In the genomic region with DNA sequence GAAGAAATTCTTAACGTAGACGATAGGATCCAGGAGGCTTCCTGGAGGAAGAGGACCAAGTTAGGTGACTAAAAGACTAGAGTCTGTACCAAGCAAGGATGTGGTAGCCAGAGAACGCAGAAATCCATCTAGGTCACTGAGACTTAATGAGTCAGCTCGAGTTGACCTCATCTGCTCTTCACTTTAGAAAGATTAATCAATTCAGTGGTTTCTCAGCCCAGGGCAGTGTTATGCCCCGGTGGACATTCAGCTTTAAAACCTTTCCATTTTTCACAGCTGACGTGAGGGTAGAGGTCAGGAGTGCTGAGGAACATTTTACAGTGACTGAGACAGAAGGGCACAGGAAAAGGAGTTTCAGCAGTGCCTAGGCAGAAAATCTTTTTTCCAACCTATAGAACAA, we compare ENCODE assay signal across 22 mouse cellular contexts. TPM values are rescaled to one million over a fixed set of nuclear protein-coding genes. Genes with fewer than 3 reads are reported as not detected.
A peak's percentile ranks its signal among the peaks of the same experiment; 100 is the strongest.
DNase-seq lines count a peak whose midpoint lies in the region; ATAC-seq lines count a peak whose summit lies in the region.
"Had no signal": no experiment of that assay in that cellular context is flagged by ENCODE, and none has a peak within 500 bp of the region (broad histone marks: within the 10 kb centered on the region; RNA-seq: fewer than 3 reads in every experiment).

No protein-coding gene starts in this region.

- H3K27ac ChIP-seq in forebrain, embryonic 16.5 days (ENCODE audit: low read length), result no peak overlapping the region
- H3K27ac ChIP-seq: embryonic facial prominence, embryonic 15.5 days; forebrain, embryonic 10.5 days; heart, embryonic 13.5 days; hindbrain, embryonic 15.5 days had no signal

- no peaks in the 10 kb centered on the region for H3K27me3 ChIP-seq in forebrain, embryonic 16.5 days (replicated peaks; ENCODE audit: control insufficient read depth, insufficient read depth, low read length)
- H3K27me3 ChIP-seq: embryonic facial prominence, embryonic 15.5 days; hindbrain, embryonic 15.5 days had no signal

- no peaks in the 10 kb centered on the region for H3K36me3 ChIP-seq in forebrain, embryonic 16.5 days (ENCODE audit: control insufficient read depth, insufficient read depth)
- H3K36me3 ChIP-seq: embryonic facial prominence, embryonic 15.5 days; forebrain, embryonic 10.5 days; G1E; heart, embryonic 13.5 days; hindbrain, embryonic 15.5 days had no signal

- no peak overlapping the region for H3K4me2 ChIP-seq in forebrain, embryonic 16.5 days (ENCODE audit: low read length)
- H3K4me2 ChIP-seq: embryonic facial prominence, embryonic 15.5 days; heart, embryonic 13.5 days; hindbrain, embryonic 15.5 days had no signal

- 82% methylated on average over 6 of the region's 6 CpGs for whole genome bisulfite sequencing in forebrain, embryonic 16.5 days

- H3K9ac ChIP-seq in forebrain, embryonic 16.5 days (replicated peaks; ENCODE audit: low read depth, low read length), result no peak overlapping the region
- H3K9ac ChIP-seq: embryonic facial prominence, embryonic 15.5 days; heart, embryonic 13.5 days; hindbrain, embryonic 15.5 days had no signal

- no peaks in the 10 kb centered on the region; the same call in 1 of the 2 replicates for H3K9me3 ChIP-seq in forebrain, embryonic 16.5 days (ENCODE audit: control insufficient read depth, low read length)
- H3K9me3 ChIP-seq: embryonic facial prominence, embryonic 15.5 days; forebrain, embryonic 10.5 days; G1E; heart, embryonic 13.5 days had no signal

- no peak overlapping the region for H3K4me3 ChIP-seq in forebrain, embryonic 16.5 days (replicated peaks; ENCODE audit: low read length)
- H3K4me3 ChIP-seq: embryonic facial prominence, embryonic 15.5 days; erythroblast, embryonic 14.5 days; forebrain, embryonic 10.5 days; heart, embryonic 13.5 days; hindbrain, embryonic 15.5 days had no signal

- DNase-seq in embryo, embryonic 10 days (ENCODE audit: low spot score), result peak; percentile 9
- DNase-seq in embryo, embryonic 11 days, result no peak
- peak; percentile 37 to 65 for DNase-seq in kidney, adult 8-10 months
- DNase-seq in kidney, postnatal 25 days, result no peak
- DNase-seq in retina, postnatal 1 day, result peak; percentile 14
- DNase-seq in retina, embryonic 14.5 days (ENCODE audit: low spot score), result no peak
- DNase-seq: adrenal gland, postnatal 14 days; B cell, adult 2 months; cerebellum, adult 18-20 months; cerebellum, postnatal 36 days; gastrocnemius, postnatal 36 days; heart, adult 11 months; heart, postnatal 36 days had no signal

- H3K4me1 ChIP-seq in forebrain, embryonic 16.5 days (replicated peaks; ENCODE audit: control insufficient read depth, insufficient read depth, low read length), result no peaks in the 10 kb centered on the region
- H3K4me1 ChIP-seq: embryonic facial prominence, embryonic 15.5 days; forebrain, embryonic 10.5 days; heart, embryonic 13.5 days; hindbrain, embryonic 15.5 days had no signal

- ATAC-seq in forebrain, embryonic 16.5 days, result no peak
- ATAC-seq: CD4-positive, CD25-positive, alpha-beta regulatory T cell, adult 4 months; forebrain, embryonic 14.5 days had no signal

RNA-seq across cellular contexts. Expression of gene Kdelc2, which starts 37.4 kb away (rescaled TPM):
- 4.7 and 7.1 TPM in 2 replicates for polyA plus RNA-seq in forebrain, embryonic 16.5 days (2015; fragmentation: Nextera tagmentation; extraction: Ambion mirVana)
- polyA plus RNA-seq: erythroblast, embryonic 14.5 days; G1E had no signal

RNA-seq across cellular contexts. Expression of gene Exph5, which starts 44.9 kb away (rescaled TPM):
- polyA plus RNA-seq in forebrain, embryonic 16.5 days (2015; fragmentation: Nextera tagmentation; extraction: Ambion mirVana), result 0.09 and 0.14 TPM in 2 replicates
- polyA plus RNA-seq: erythroblast, embryonic 14.5 days; G1E had no signal

RNA-seq across cellular contexts. Expression of gene 4930550C14Rik, which starts 55.7 kb away (rescaled TPM):
- polyA plus RNA-seq in forebrain, embryonic 16.5 days (2015; fragmentation: Nextera tagmentation; extraction: Ambion mirVana), result 0.22 and 0.30 TPM in 2 replicates
- polyA plus RNA-seq: G1E had no signal

Comparison
In these comparisons a context has a peak if more than half of its experiments do, and no peak if none do; other contexts are left out.
1. DNase-seq: peak in embryo, embryonic 10 days (single experiment), kidney, adult 8-10 months (2 of 2) and retina, postnatal 1 day (single experiment); none in embryo, embryonic 11 days (single experiment), kidney, postnatal 25 days (0 of 2) and retina, embryonic 14.5 days (single experiment).